Mouse (Mus musculus): ENCODE measurements around the gene Sipa1l3. TPM values are rescaled to one million over a fixed set of nuclear protein-coding genes. Genes with fewer than 3 reads are reported as not detected.

Sipa1l3 gene
- polyA plus RNA-seq, 1 experiment = 19.0 TPM

DNA sequence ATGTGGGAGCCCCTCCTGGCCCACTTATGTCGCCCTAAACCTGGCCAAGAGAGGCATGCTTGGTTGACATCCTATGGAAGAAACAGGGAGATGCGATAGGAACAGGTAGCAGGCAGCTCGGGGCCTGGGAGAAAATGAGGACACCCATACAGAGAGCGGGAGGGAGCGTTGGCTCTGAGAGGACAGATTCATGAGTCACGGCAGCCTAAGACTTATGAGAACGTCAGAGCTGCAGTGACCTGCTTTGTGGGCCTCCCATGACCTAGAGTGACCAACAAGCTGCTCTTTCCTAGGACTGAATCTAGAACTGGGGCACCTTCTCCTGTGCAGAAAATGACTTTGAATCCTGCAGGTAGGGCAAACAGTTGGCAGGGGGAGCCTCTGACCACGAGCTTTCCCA lies 92.4 kb downstream of the Sipa1l3 start:
- Histone ChIP-seq H3K27me3 (ENCODE audit: control insufficient read depth, insufficient read depth, insufficient read length) (no peaks in the 10 kb centered on the region), H3K79me2 (ENCODE audit: control insufficient read depth, insufficient read depth) (peaks cover 12% of the 10 kb centered on the region)

DNA sequence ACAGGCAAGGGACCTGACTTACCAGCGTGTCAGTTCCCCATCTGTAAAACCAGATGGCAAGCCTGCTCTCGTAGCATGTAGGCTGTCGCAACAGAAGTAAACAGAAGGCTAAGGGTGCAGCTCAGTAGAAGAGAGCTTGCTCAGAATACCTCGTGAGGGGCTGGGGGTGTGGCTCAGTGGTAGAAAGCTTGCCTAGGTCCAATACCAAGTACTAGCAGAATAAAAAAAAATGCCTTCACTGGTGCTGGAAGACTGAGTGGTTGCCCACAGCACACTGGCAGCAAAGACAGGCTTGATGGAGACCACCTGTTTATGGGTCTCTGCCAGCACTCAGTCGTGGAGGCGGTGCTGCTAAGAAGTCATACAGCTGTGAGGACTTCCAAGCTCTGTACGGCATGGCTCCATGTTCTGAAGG lies 93.0 kb downstream of the Sipa1l3 start:
- H3K79me2 ChIP-seq (ENCODE audit: control insufficient read depth, insufficient read depth) = peaks cover 12% of the 10 kb centered on the region
- H3K27me3 ChIP-seq (ENCODE audit: control insufficient read depth, insufficient read depth, insufficient read length) = no peaks in the 10 kb centered on the region
- H3K4me2 ChIP-seq (ENCODE audit: low read depth) = peak overlapping the region; percentile 49
- no peak overlapping the region for H3K4me3 ChIP-seq
- peaks cover 6% of the 10 kb centered on the region for H3K36me3 ChIP-seq (ENCODE audit: control insufficient read depth, insufficient read depth)
- peak in 1 of 3 experiments; percentile 44 for TF ChIP-seq MYOD1 (IDR thresholded peaks at IDR 0.05; ENCODE audit: control insufficient read depth in 1 of 3, insufficient read length in 2 of 3, low read depth in 2 of 3)
- no peak for TF ChIP-seq MAX (IDR thresholded peaks at IDR 0.05; ENCODE audit: low read depth)
- TF ChIP-seq TCF3 (IDR thresholded peaks at IDR 0.05; ENCODE audit: insufficient read length, low read depth) = no peak
- TF ChIP-seq MYOG (IDR thresholded peaks at IDR 0.05; ENCODE audit: control insufficient read depth in 1 of 3, insufficient read depth in 1 of 3, insufficient read length in 2 of 3, low read depth in 2 of 3) = peak in 1 of 3 experiments; percentile 14
- no peak for TF ChIP-seq CEBPB (IDR thresholded peaks at IDR 0.05; ENCODE audit: insufficient read depth, poor library complexity, severe bottlenecking)
- no peak for TF ChIP-seq REST (IDR thresholded peaks at IDR 0.05; ENCODE audit: insufficient read depth, insufficient read length)
- H3ac ChIP-seq (ENCODE audit: control insufficient read depth, insufficient read length) = no peak overlapping the region

More for the DNA sequence above, 92.4 kb downstream of the Sipa1l3 start:
- TF ChIP-seq POLR2AphosphoS2 (IDR thresholded peaks at IDR 0.05; ENCODE audit: insufficient read length, low read depth) = no peak
- TF ChIP-seq MYOG (IDR thresholded peaks at IDR 0.05; ENCODE audit: control insufficient read depth in 1 of 3, insufficient read depth in 1 of 3, insufficient read length in 2 of 3, low read depth in 2 of 3) = no peak
- no peak for TF ChIP-seq CEBPB (IDR thresholded peaks at IDR 0.05; ENCODE audit: insufficient read depth, poor library complexity, severe bottlenecking)
- no peak for TF ChIP-seq TCF12 (IDR thresholded peaks at IDR 0.05; ENCODE audit: insufficient read depth, poor library complexity, severe bottlenecking)
- TF ChIP-seq E2F4 (IDR thresholded peaks at IDR 0.05; ENCODE audit: insufficient read depth) = no peak
- no peak for TF ChIP-seq MYOD1 (IDR thresholded peaks at IDR 0.05; ENCODE audit: control insufficient read depth in 1 of 3, insufficient read length in 2 of 3, low read depth in 2 of 3)
- TF ChIP-seq POLR2A (IDR thresholded peaks at IDR 0.05; ENCODE audit: insufficient read length, low read depth) = no peak
- no peak for TF ChIP-seq SRF (IDR thresholded peaks at IDR 0.05; ENCODE audit: control insufficient read depth, insufficient read length, low read depth)
- TF ChIP-seq TCF3 (IDR thresholded peaks at IDR 0.05; ENCODE audit: insufficient read length, low read depth) = no peak
- no peak overlapping the region for H3K4me3 ChIP-seq
- no peak overlapping the region for H3ac ChIP-seq (ENCODE audit: control insufficient read depth, insufficient read length)
- H3K36me3 ChIP-seq (ENCODE audit: control insufficient read depth, insufficient read depth) = peaks cover 6% of the 10 kb centered on the region
- no peak overlapping the region for H3K4me2 ChIP-seq (ENCODE audit: low read depth)

- TF ChIP-seq MAX (IDR thresholded peaks at IDR 0.05; ENCODE audit: low read depth) (no peak), USF1 (IDR thresholded peaks at IDR 0.05; ENCODE audit: low read depth) (peak; percentile 64)
- Histone ChIP-seq H3ac (ENCODE audit: control insufficient read depth, insufficient read length) (no peak overlapping the region), H3K4me3 (no peak overlapping the region), H3K4me2 (ENCODE audit: low read depth) (peak overlapping the region; percentile 49), H3K79me2 (ENCODE audit: control insufficient read depth, insufficient read depth) (peaks cover 12% of the 10 kb centered on the region), H3K36me3 (ENCODE audit: control insufficient read depth, insufficient read depth) (peaks cover 1% of the 10 kb centered on the region), H3K27me3 (ENCODE audit: control insufficient read depth, insufficient read depth, insufficient read length) (no peaks in the 10 kb centered on the region)
Observed at GRCm38 (mm10) chr7:29424690-29425089, 93.8 kb downstream of the Sipa1l3 start.

DNA sequence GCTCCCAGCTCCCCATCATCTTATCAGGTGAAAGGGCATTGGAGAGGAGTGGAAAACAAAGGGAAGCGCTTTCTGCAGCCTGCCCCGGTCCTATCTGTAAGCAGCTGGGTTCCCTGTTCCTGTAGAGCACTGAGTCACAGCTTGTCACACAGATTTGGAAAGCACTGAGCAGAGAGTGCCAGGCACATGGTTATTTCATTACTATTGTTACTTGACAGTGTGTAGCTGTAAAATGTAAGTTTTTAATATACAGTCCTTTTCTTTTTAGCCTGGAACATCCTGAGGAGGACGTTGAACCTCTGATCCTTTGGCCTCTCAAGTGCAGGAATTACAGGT lies 96.6 kb downstream of the Sipa1l3 start:
- Histone ChIP-seq H3K36me3 (ENCODE audit: control insufficient read depth, insufficient read depth) (no peaks in the 10 kb centered on the region), H3K27me3 (ENCODE audit: control insufficient read depth, insufficient read depth, insufficient read length) (no peaks in the 10 kb centered on the region), H3K79me2 (ENCODE audit: control insufficient read depth, insufficient read depth) (peaks cover 5% of the 10 kb centered on the region), H3ac (ENCODE audit: control insufficient read depth, insufficient read length) (no peak overlapping the region), H3K4me3 (no peak overlapping the region), H3K4me2 (ENCODE audit: low read depth) (peak overlapping the region; percentile 14)
- TF ChIP-seq MAX (IDR thresholded peaks at IDR 0.05; ENCODE audit: low read depth) (no peak), POLR2A (IDR thresholded peaks at IDR 0.05; ENCODE audit: insufficient read length, low read depth) (no peak), REST (IDR thresholded peaks at IDR 0.05; ENCODE audit: insufficient read depth, insufficient read length) (no peak), SRF (IDR thresholded peaks at IDR 0.05; ENCODE audit: control insufficient read depth, insufficient read length, low read depth) (no peak), CEBPB (IDR thresholded peaks at IDR 0.05; ENCODE audit: insufficient read depth, poor library complexity, severe bottlenecking) (no peak), TCF3 (IDR thresholded peaks at IDR 0.05; ENCODE audit: insufficient read length, low read depth) (no peak), POLR2AphosphoS2 (IDR thresholded peaks at IDR 0.05; ENCODE audit: insufficient read length, low read depth) (no peak), TCF12 (IDR thresholded peaks at IDR 0.05; ENCODE audit: insufficient read depth, poor library complexity, severe bottlenecking) (no peak), MYOD1 (IDR thresholded peaks at IDR 0.05; ENCODE audit: control insufficient read depth in 1 of 3, insufficient read length in 2 of 3, low read depth in 2 of 3) (no peak), E2F4 (IDR thresholded peaks at IDR 0.05; ENCODE audit: insufficient read depth) (no peak), MYOG (IDR thresholded peaks at IDR 0.05; ENCODE audit: control insufficient read depth in 1 of 3, insufficient read depth in 1 of 3, insufficient read length in 2 of 3, low read depth in 2 of 3) (no peak), USF1 (IDR thresholded peaks at IDR 0.05; ENCODE audit: low read depth) (no peak)

DNA sequence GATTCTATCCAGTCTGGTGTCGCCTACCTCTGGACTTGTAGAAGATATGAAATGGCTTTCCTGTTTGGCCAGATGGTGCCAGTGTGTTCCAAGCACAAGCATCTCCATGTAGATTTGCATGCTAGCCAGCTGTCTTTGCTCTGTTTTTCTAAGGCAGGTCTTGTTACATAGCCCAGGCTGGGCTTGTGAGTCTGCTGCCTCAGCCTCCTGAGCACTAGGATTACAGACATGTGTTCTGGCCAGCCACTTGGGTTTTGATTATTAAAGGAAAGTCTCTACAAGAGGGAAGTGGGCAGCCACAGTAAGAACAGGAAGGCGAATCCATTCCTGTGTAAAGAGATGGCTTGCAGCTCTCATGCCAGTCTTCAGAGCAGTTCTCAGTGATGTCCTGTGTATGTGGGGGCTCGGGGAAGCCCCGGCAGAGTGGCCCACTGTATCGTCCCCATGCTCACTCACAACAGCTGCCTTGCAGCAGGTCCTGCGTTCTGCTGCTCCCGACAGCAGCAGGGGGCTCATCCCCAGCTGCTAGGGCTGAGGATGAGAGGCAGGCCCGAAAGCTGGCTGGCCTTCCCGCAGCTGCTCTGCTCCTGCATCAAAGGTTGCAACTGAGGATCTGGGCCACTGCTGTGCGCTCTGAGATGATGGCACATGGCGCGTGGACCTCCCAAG lies 97.1 kb downstream of the Sipa1l3 start:
- peak in 2 of 3 experiments; percentile 85 to 89 for TF ChIP-seq MYOD1 (IDR thresholded peaks at IDR 0.05; ENCODE audit: control insufficient read depth in 1 of 3, insufficient read length in 2 of 3, low read depth in 2 of 3)
- TF ChIP-seq MYOG (IDR thresholded peaks at IDR 0.05; ENCODE audit: control insufficient read depth in 1 of 3, insufficient read depth in 1 of 3, insufficient read length in 2 of 3, low read depth in 2 of 3) = peak in 2 of 3 experiments; percentile 93 to 95
- TF ChIP-seq E2F4 (IDR thresholded peaks at IDR 0.05; ENCODE audit: insufficient read depth) = no peak
- TF ChIP-seq TCF3 (IDR thresholded peaks at IDR 0.05; ENCODE audit: insufficient read length, low read depth) = peak; percentile 22
- Histone ChIP-seq H3K79me2 (ENCODE audit: control insufficient read depth, insufficient read depth) (peaks cover 5% of the 10 kb centered on the region), H3K4me3 (no peak overlapping the region), H3K4me2 (ENCODE audit: low read depth) (peak overlapping the region; percentile 14), H3ac (ENCODE audit: control insufficient read depth, insufficient read length) (no peak overlapping the region), H3K27me3 (ENCODE audit: control insufficient read depth, insufficient read depth, insufficient read length) (no peaks in the 10 kb centered on the region), H3K36me3 (ENCODE audit: control insufficient read depth, insufficient read depth) (no peaks in the 10 kb centered on the region)
